Mouse (Mus musculus) urinary bladder, adult 2 months (tissue): ENCODE data around the gene Ugt1a5. TPM values are rescaled to one million over a fixed set of nuclear protein-coding genes. Genes with fewer than 3 reads are reported as not detected.
"Not testable (repeated sequence)": the region's sequence is repeated elsewhere in the genome, so short reads cannot be mapped to it uniquely, and the experiment has no call there.

Experiments
- DNase-seq: peaks from one replicate; pipeline ENCODE4 v3.0.0; 2022; ENCODE audit warnings: low spot score
- polyA plus RNA-seq: library from polyadenylated mRNA; depleted of rRNA; stranded (reverse); fragments of >200 nt; gene quantifications from 2 replicates; pipeline ENCODE4 v1.2.3, GENCODE M21; 2012

Gene Ugt1a5
- polyA plus RNA-seq, 1 experiment = 2.3 TPM

- DNase-seq = peak; percentile 48
These were observed 58.4 kb downstream of the Ugt1a5 start for GRCm38 (mm10) chr1:88224029-88224776.

- not testable (repeated sequence) for DNase-seq
These were observed 59.5 kb downstream of the Ugt1a5 start for GRCm38 (mm10) chr1:88225301-88225700.

- DNase-seq = no peak
These were observed 59.9 kb downstream of the Ugt1a5 start for GRCm38 (mm10) chr1:88225741-88226140.

- no peak for DNase-seq
These were observed 61.0 kb downstream of the Ugt1a5 start, which contains the start of gene Mroh2a for GRCm38 (mm10) chr1:88226670-88227379. Gene Mroh2a (plus strand): TSS chr1:88226986.

- no peak for DNase-seq
These were observed 61.7 kb downstream of the Ugt1a5 start for GRCm38 (mm10) chr1:88227482-88227881.

- peak; percentile 41 for DNase-seq
These were observed 62.3 kb downstream of the Ugt1a5 start for GRCm38 (mm10) chr1:88228121-88228520.

- no peak for DNase-seq
These were observed 63.8 kb downstream of the Ugt1a5 start for GRCm38 (mm10) chr1:88229566-88229965.

GRCm38 (mm10) chr1:88229986-88230385, 64.2 kb downstream of the Ugt1a5 start:
- DNase-seq = peak; percentile 32

GRCm38 (mm10) chr1:88230421-88230820, 64.6 kb downstream of the Ugt1a5 start:
- peak; percentile 32 for DNase-seq

GRCm38 (mm10) chr1:88230981-88231802, 65.4 kb downstream of the Ugt1a5 start:
- no peak for DNase-seq

- no peak for DNase-seq
These were observed 66.1 kb downstream of the Ugt1a5 start for GRCm38 (mm10) chr1:88231803-88232499.

GRCm38 (mm10) chr1:88232664-88233380, 67.0 kb downstream of the Ugt1a5 start:
- DNase-seq = peak; percentile 32

GRCm38 (mm10) chr1:88233421-88234247, 67.8 kb downstream of the Ugt1a5 start:
- peak; percentile 48 for DNase-seq

- no peak for DNase-seq
These were observed 68.4 kb downstream of the Ugt1a5 start for GRCm38 (mm10) chr1:88234248-88234610.

GRCm38 (mm10) chr1:88234646-88235045, 68.8 kb downstream of the Ugt1a5 start:
- DNase-seq = no peak

GRCm38 (mm10) chr1:88235046-88235893, 69.5 kb downstream of the Ugt1a5 start:
- peak; percentile 49 for DNase-seq

GRCm38 (mm10) chr1:88235894-88236415, 70.1 kb downstream of the Ugt1a5 start:
- no peak for DNase-seq

- DNase-seq = peak; percentile 57
These were observed 71.5 kb downstream of the Ugt1a5 start for GRCm38 (mm10) chr1:88237311-88237710.

- DNase-seq = no peak
These were observed 73.0 kb downstream of the Ugt1a5 start for GRCm38 (mm10) chr1:88238771-88239170.
